Mouse (Mus musculus): ENCODE results near the gene Cish. TPM values are rescaled to one million over a fixed set of nuclear protein-coding genes. Genes with fewer than 3 reads are reported as not detected.
A peak's percentile ranks its signal among the peaks of the same experiment; 100 is the strongest.

Cish gene
- total RNA-seq, 2 experiments from 2014 or later: 6.7 to 11.1 TPM

GRCm38 (mm10) chr9:107273184-107273583, 22.6 kb upstream of the Cish start:
- no peak for DNase-seq (ENCODE audit: low spot score in 2 of 2)
- intact Hi-C loops (cut with DNase I): no loop called here

- DNase-seq (ENCODE audit: low spot score in 2 of 2): no peak
- intact Hi-C loops (cut with DNase I): no loop called here
Observed at GRCm38 (mm10) chr9:107274751-107275150, 21.1 kb upstream of the Cish start.

GRCm38 (mm10) chr9:107275710-107276109, 20.1 kb upstream of the Cish start:
- DNase-seq (ENCODE audit: low spot score in 2 of 2): no peak
- intact Hi-C loops (cut with DNase I): no loop called here

GRCm38 (mm10) chr9:107277603-107278002, 18.2 kb upstream of the Cish start:
- intact Hi-C loops (cut with DNase I): no loop called here
- no peak for DNase-seq (ENCODE audit: low spot score in 2 of 2)

- DNase-seq (ENCODE audit: low spot score in 2 of 2): peak in 1 of 2 experiments; percentile 56
- intact Hi-C loops (cut with DNase I): no loop called here
Observed at GRCm38 (mm10) chr9:107278126-107278525, 17.7 kb upstream of the Cish start.

GRCm38 (mm10) chr9:107278527-107279377, 17.1 kb upstream of the Cish start:
- DNase-seq (ENCODE audit: low spot score in 2 of 2): no peak

GRCm38 (mm10) chr9:107279378-107280321, 16.2 kb upstream of the Cish start:
- intact Hi-C loops (cut with DNase I): no loop called here
- DNase-seq (ENCODE audit: low spot score in 2 of 2): no peak

More at GRCm38 (mm10) chr9:107278527-107279377, 17.1 kb upstream of the Cish start:
- intact Hi-C loops (cut with DNase I): no loop called here

- intact Hi-C loops (cut with DNase I): no loop called here
- no peak for DNase-seq (ENCODE audit: low spot score in 2 of 2)
Observed at GRCm38 (mm10) chr9:107280322-107281027, 15.4 kb upstream of the Cish start.

GRCm38 (mm10) chr9:107281241-107281987, 14.4 kb upstream of the Cish start:
- DNase-seq (ENCODE audit: low spot score in 2 of 2): no peak
- intact Hi-C loops (cut with DNase I): no loop called here

GRCm38 (mm10) chr9:107282951-107283350, 12.9 kb upstream of the Cish start:
- intact Hi-C loops (cut with DNase I): no loop called here
- no peak for DNase-seq (ENCODE audit: low spot score in 2 of 2)

GRCm38 (mm10) chr9:107285009-107285408, 10.8 kb upstream of the Cish start:
- DNase-seq (ENCODE audit: low spot score in 2 of 2): no peak
- intact Hi-C loops (cut with DNase I): no loop called here

GRCm38 (mm10) chr9:107287294-107287693, 8.5 kb upstream of the Cish start:
- no peak for DNase-seq (ENCODE audit: low spot score in 2 of 2)

GRCm38 (mm10) chr9:107288105-107288650, 7.6 kb upstream of the Cish start:
- no peak for DNase-seq (ENCODE audit: low spot score in 2 of 2)
- intact Hi-C loops (cut with DNase I): no loop called here

More at GRCm38 (mm10) chr9:107287294-107287693, 8.5 kb upstream of the Cish start:
- intact Hi-C loops (cut with DNase I): no loop called here

- no peak for DNase-seq (ENCODE audit: low spot score in 2 of 2)
- intact Hi-C loops (cut with DNase I): no loop called here
Observed at GRCm38 (mm10) chr9:107288711-107289110, 7.1 kb upstream of the Cish start.

GRCm38 (mm10) chr9:107289211-107290076, 6.4 kb upstream of the Cish start, which contains the start of gene Mapkapk3:
Mapkapk3 (minus strand) TSS chr9:107289877.
- intact Hi-C loops (cut with DNase I): loop anchor here (5.0 kb wide), 2 partner anchors 42 to 387 kb away; no protein-coding TSS in a partner anchor
- peak; percentile 62 to 70 for DNase-seq (ENCODE audit: low spot score in 2 of 2)

- DNase-seq (ENCODE audit: low spot score in 2 of 2): peak; percentile 68 to 87
- intact Hi-C loops (cut with DNase I): loop anchor here (5.0 kb wide), 2 partner anchors 44 to 389 kb away; no protein-coding TSS in a partner anchor
Observed at GRCm38 (mm10) chr9:107290897-107291296, 4.9 kb upstream of the Cish start.

- intact Hi-C loops (cut with DNase I): loop anchor here (1.0 to 5.0 kb wide), 5 partner anchors 42 to 392 kb away; no protein-coding TSS in a partner anchor
- peak; percentile 70 to 81 for DNase-seq (ENCODE audit: low spot score in 2 of 2)
Observed at GRCm38 (mm10) chr9:107294249-107294648, 1.6 kb upstream of the Cish start.

All from left cerebral cortex, postnatal 14 days (tissue).